Comparison of ENCODE assay signal across 8 mouse cellular contexts in the genomic region with DNA sequence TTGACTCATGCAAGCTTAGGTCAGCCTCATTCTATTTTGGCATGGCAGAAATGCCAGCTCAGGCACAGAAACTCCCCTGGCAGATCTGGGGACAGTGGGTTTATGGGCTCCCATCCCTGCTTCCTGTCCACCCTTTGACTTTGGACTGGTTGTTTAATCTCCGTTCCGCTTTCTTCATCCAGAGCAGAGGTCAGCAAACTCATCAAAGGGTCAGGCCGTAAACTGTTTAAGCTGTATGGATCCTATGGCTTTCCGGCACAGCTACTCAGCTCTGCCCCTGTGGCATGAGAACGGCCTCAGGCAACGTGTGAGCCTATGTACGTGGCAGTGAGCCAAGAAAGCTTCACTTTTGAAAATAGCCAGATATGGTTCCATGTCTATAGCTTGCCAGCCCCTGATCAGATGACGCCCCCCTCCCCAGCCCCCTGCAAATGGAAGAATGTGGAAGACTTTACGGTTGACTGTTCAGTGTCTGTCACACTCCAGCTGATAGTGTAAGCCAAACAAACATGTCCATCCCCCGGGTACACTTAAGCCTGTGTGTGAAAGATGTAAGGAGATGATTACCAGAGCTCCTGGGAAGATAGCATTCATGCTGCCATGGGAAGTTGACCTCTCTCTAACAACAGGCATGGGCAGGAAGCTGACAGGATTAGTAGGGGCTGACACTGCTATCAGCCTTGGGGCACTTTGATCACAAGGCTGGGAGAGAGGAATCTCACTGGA. TPM values are rescaled to one million over a fixed set of nuclear protein-coding genes. Genes with fewer than 3 reads are reported as not detected.
DNase-seq lines count a peak whose midpoint lies in the region; ATAC-seq and TF ChIP-seq lines count a peak whose summit lies in the region.

No protein-coding gene starts in this region.

- peaks cover 54% of the 10 kb centered on the region for H3K4me1 ChIP-seq in lung, embryonic 14.5 days (ENCODE audit: insufficient read depth)
- H3K4me1 ChIP-seq in heart, embryonic 12.5 days (replicated peaks), result peaks cover 61% of the 10 kb centered on the region
- peaks cover 49% of the 10 kb centered on the region for H3K4me1 ChIP-seq in limb, embryonic 10.5 days

- no peak for TF ChIP-seq POLR2A in myocyte (IDR thresholded peaks at IDR 0.05; ENCODE audit: insufficient read length, low read depth)

- H3K27me3 ChIP-seq in lung, embryonic 14.5 days (ENCODE audit: insufficient read depth, low read length), result no peaks in the 10 kb centered on the region
- no peaks in the 10 kb centered on the region for H3K27me3 ChIP-seq in heart, embryonic 12.5 days (replicated peaks)
- H3K27me3 ChIP-seq in limb, embryonic 10.5 days (ENCODE audit: low read depth, poor library complexity, severe bottlenecking), result no peaks in the 10 kb centered on the region
- no peaks in the 10 kb centered on the region for H3K27me3 ChIP-seq in myocyte (ENCODE audit: control insufficient read depth, insufficient read depth, insufficient read length)

- peak; percentile 98 for DNase-seq in lung, embryonic 14.5 days
- no peak for DNase-seq in lung, postnatal 25 days (ENCODE audit: low spot score)
- DNase-seq in limb, embryonic 10.5 days (ENCODE audit: low spot score), result peak; percentile 65
- no peak for DNase-seq in cerebellum, adult 9-11 months
- DNase-seq in frontal cortex, adult 2 months (ENCODE audit: extremely low spot score in 1 of 2, low spot score in 1 of 2), result no peak
- no peak for DNase-seq in cerebellum, adult 11 months

- no peak overlapping the region for H3ac ChIP-seq in myocyte (ENCODE audit: control insufficient read depth, insufficient read length)

- no peaks in the 10 kb centered on the region for H3K9me3 ChIP-seq in lung, embryonic 14.5 days (ENCODE audit: low read depth, low read length)
- peaks cover 5% of the 10 kb centered on the region for H3K9me3 ChIP-seq in heart, embryonic 12.5 days (replicated peaks)
- H3K9me3 ChIP-seq in limb, embryonic 10.5 days (replicated peaks), result 0 out of 2 replicates have a peak, but pooled peaks cover 2% of the 10 kb centered on the region

- TF ChIP-seq CTCF in lung, embryonic 14.5 days (IDR thresholded peaks at IDR 0.05; ENCODE audit: low read depth), result 0 out of 2 replicates have a peak, but pooled peaks have one; percentile 15

- peak overlapping the region; percentile 95 for H3K27ac ChIP-seq in lung, embryonic 14.5 days (ENCODE audit: low read depth)
- H3K27ac ChIP-seq in heart, embryonic 12.5 days (ENCODE audit: poor library complexity, severe bottlenecking), result peak overlapping the region; percentile 99
- peak overlapping the region; percentile 78 for H3K27ac ChIP-seq in limb, embryonic 10.5 days

- peaks cover 11% of the 10 kb centered on the region; the same call in 1 of the 2 replicates for H3K36me3 ChIP-seq in lung, embryonic 14.5 days (ENCODE audit: insufficient read depth)
- peaks cover 40% of the 10 kb centered on the region for H3K36me3 ChIP-seq in heart, embryonic 12.5 days
- peaks cover 57% of the 10 kb centered on the region for H3K36me3 ChIP-seq in limb, embryonic 10.5 days
- H3K36me3 ChIP-seq in myocyte (ENCODE audit: control insufficient read depth, insufficient read depth), result no peaks in the 10 kb centered on the region

- H3K79me2 ChIP-seq in myocyte (ENCODE audit: control insufficient read depth, insufficient read depth), result no peaks in the 10 kb centered on the region

- peak; percentile 91 for ATAC-seq in lung, embryonic 14.5 days (ENCODE audit: insufficient read depth)
- peak; percentile 87 for ATAC-seq in heart, embryonic 12.5 days (ENCODE audit: insufficient number of reproducible peaks, low FRiP score)

- H3K4me3 ChIP-seq in lung, embryonic 14.5 days (ENCODE audit: low read depth, low read length), result no peak overlapping the region
- H3K4me3 ChIP-seq in heart, embryonic 12.5 days, result no peak overlapping the region; the same call in 1 of the 2 replicates
- peak overlapping the region; percentile 6; the same call in 1 of the 2 replicates for H3K4me3 ChIP-seq in limb, embryonic 10.5 days
- H3K4me3 ChIP-seq in myocyte, result no peak overlapping the region

- 7% methylated on average over 10 of the region's 10 CpGs for WGBS in lung, embryonic 14.5 days
- 13% methylated on average over 10 of the region's 10 CpGs for WGBS in heart, embryonic 12.5 days
- WGBS in limb, embryonic 10.5 days, result 6% methylated on average over 10 of the region's 10 CpGs

- H3K4me2 ChIP-seq in lung, embryonic 14.5 days, result peak overlapping the region; percentile 21
- peak overlapping the region; percentile 35 for H3K4me2 ChIP-seq in heart, embryonic 12.5 days
- peak overlapping the region; percentile 41 for H3K4me2 ChIP-seq in myocyte (ENCODE audit: low read depth)

- H3K9ac ChIP-seq in lung, embryonic 14.5 days, result no peak overlapping the region
- peak overlapping the region; percentile 55; the same call in 1 of the 2 replicates for H3K9ac ChIP-seq in heart, embryonic 12.5 days

TF ChIP-seq in myocyte, 11 proteins besides CTCF, POLR2A, EP300 and RAD21:
- TF ChIP-seq MYOG (IDR thresholded peaks at IDR 0.05; ENCODE audit: control insufficient read depth in 1 of 3, insufficient read depth in 1 of 3, insufficient read length in 2 of 3, low read depth in 2 of 3) (no peak), TCF12 (IDR thresholded peaks at IDR 0.05; ENCODE audit: insufficient read depth, poor library complexity, severe bottlenecking) (no peak), E2F4 (IDR thresholded peaks at IDR 0.05; ENCODE audit: insufficient read depth) (no peak), MAX (IDR thresholded peaks at IDR 0.05; ENCODE audit: low read depth) (no peak), REST (IDR thresholded peaks at IDR 0.05; ENCODE audit: insufficient read depth, insufficient read length) (no peak), USF1 (IDR thresholded peaks at IDR 0.05; ENCODE audit: low read depth) (no peak)

RNA-seq across cellular contexts. Expression of gene Igf2r, which starts 21.1 kb away (rescaled TPM):
- polyA plus RNA-seq in lung, embryonic 14.5 days (2014; fragmentation: Nextera tagmentation; extraction: Ambion mirVana), result 86.6 and 87.0 TPM in 2 replicates
- polyA plus RNA-seq in heart, embryonic 12.5 days (2016; fragmentation: Nextera tagmentation; extraction: Ambion mirVana), result 293 and 312 TPM in 2 replicates
- 30.3 and 35.6 TPM in 2 replicates for polyA plus RNA-seq in limb, embryonic 10.5 days (2016; fragmentation: Nextera tagmentation; extraction: Ambion mirVana)
- 21.6 TPM for polyA plus RNA-seq in myocyte (2012; fragmentation: generic; extraction: Trizol)
- 12.7 and 14.8 TPM in 2 replicates for polyA plus RNA-seq in frontal cortex, adult 2 months (2012; rRNA removed)

Comparison
In these comparisons a context has a peak if more than half of its experiments do, and no peak if none do; other contexts are left out.
1. DNase-seq: peak in lung, embryonic 14.5 days (single experiment) and limb, embryonic 10.5 days (single experiment); none in lung, postnatal 25 days (single experiment), cerebellum, adult 9-11 months (single experiment), frontal cortex, adult 2 months (0 of 2) and cerebellum, adult 11 months (single experiment).
2. Peak in every context shown above with its lines, with median percentiles within 50 percentile points of each other: H3K27ac ChIP-seq and H3K4me2 ChIP-seq.